Mouse (Mus musculus): Measurements from ENCODE around the gene Slc47a2. TPM values are rescaled to one million over a fixed set of nuclear protein-coding genes. Genes with fewer than 3 reads are reported as not detected.

Slc47a2 gene
- polyA plus RNA-seq, 1 experiment: not detected

DNA sequence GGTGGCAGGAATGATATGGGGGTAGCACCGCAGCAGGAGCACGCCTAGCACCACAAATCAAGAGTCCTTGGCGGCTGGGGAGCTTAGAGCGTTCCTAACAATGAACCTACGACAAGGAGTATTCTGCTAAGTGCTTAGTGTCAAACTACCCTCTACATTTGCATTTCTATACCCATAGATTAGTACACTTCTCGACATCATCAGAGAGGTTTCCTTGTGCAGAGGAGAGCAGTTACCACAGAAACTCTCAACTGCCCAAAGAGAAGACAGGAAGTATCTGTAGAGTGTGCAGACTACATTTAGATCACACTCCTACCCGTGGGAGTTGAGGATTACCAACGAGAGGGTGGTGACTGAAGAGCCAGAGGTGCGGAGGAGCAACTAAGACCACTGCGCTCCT is 90.9 kb downstream of the Slc47a2 start:
- 78% methylated on average over 10 of the region's 10 CpGs for WGBS
- Histone ChIP-seq H3K4me3 (replicated peaks; ENCODE audit: control insufficient read depth, low read depth, low read length) (no peak overlapping the region), H3K4me1 (ENCODE audit: control insufficient read depth, insufficient read depth, low read length) (no peaks in the 10 kb centered on the region), H3K27ac (ENCODE audit: control insufficient read depth, insufficient read depth, low read depth, low read length, poor library complexity) (no peak overlapping the region)
- TF ChIP-seq POLR2A (IDR thresholded peaks at IDR 0.05; ENCODE audit: borderline replicate concordance, control insufficient read depth, low read depth, low read length) (no peak), CTCF (IDR thresholded peaks at IDR 0.05; ENCODE audit: control insufficient read depth, insufficient read depth, low read length) (no peak)

Other genes starting within 250 kb of the Slc47a2 start
- 11.5 and 21.8 TPM in 2 replicates for gene Tnfrsf13b, start 216.1 kb downstream of the Slc47a2 start, polyA plus RNA-seq (2011; ENCODE audit: insufficient read depth, insufficient read length, low replicate concordance, missing spikeins)
- 4.0 and 14.2 TPM in 2 replicates for gene Usp22, start 167.8 kb downstream of the Slc47a2 start, polyA plus RNA-seq (2011; ENCODE audit: insufficient read depth, insufficient read length, low replicate concordance, missing spikeins)
- 1.7 TPM in 1 of 2 replicates, not detected in the other for gene Aldh3a1, start 135.3 kb downstream of the Slc47a2 start, polyA plus RNA-seq (2011; ENCODE audit: insufficient read depth, insufficient read length, low replicate concordance, missing spikeins)
- 7.2 and 18.9 TPM in 2 replicates for gene Aldh3a2, start 75.4 kb downstream of the Slc47a2 start, polyA plus RNA-seq (2011; ENCODE audit: insufficient read depth, insufficient read length, low replicate concordance, missing spikeins)
- gene Slc47a1, start 35.5 kb upstream of the Slc47a2 start, polyA plus RNA-seq (2011; ENCODE audit: insufficient read depth, insufficient read length, low replicate concordance, missing spikeins): 1.4 TPM in 1 of 2 replicates, not detected in the other
- 0.65 TPM in 1 of 2 replicates, not detected in the other for gene Rnf112, start 111.3 kb upstream of the Slc47a2 start, polyA plus RNA-seq (2011; ENCODE audit: insufficient read depth, insufficient read length, low replicate concordance, missing spikeins)
- gene Mfap4, start 142.6 kb upstream of the Slc47a2 start, polyA plus RNA-seq (2011; ENCODE audit: insufficient read depth, insufficient read length, low replicate concordance, missing spikeins): 0.74 and 9.4 TPM in 2 replicates
- 8.4 and 16.3 TPM in 2 replicates for gene Mapk7, start 151.5 kb upstream of the Slc47a2 start, polyA plus RNA-seq (2011; ENCODE audit: insufficient read depth, insufficient read length, low replicate concordance, missing spikeins)
- gene B9d1, start 162.3 kb upstream of the Slc47a2 start, polyA plus RNA-seq (2011; ENCODE audit: insufficient read depth, insufficient read length, low replicate concordance, missing spikeins): 1.1 TPM in 1 of 2 replicates, not detected in the other
- 1.5 and 11.3 TPM in 2 replicates for gene Epn2, start 236.8 kb upstream of the Slc47a2 start, polyA plus RNA-seq (2011; ENCODE audit: insufficient read depth, insufficient read length, low replicate concordance, missing spikeins)